In genomic region chr2:48705103-48705804, GRCm38 (mm10) we compare ENCODE assay signal across 15 mouse cellular contexts.
DNase-seq lines count a peak whose midpoint lies in the region; ATAC-seq and TF ChIP-seq lines count a peak whose summit lies in the region.
"Had no signal": no experiment of that assay in that cellular context is flagged by ENCODE, and none has a peak within 500 bp of the region (broad histone marks: within the 10 kb centered on the region; RNA-seq: fewer than 3 reads in every experiment).

No protein-coding gene starts in this region.

- ATAC-seq in kidney, postnatal 0 days (replicated peaks; ENCODE audit: low FRiP score, low read depth): peak; percentile 72; the same call in 1 of the 2 replicates
- ATAC-seq in midbrain, embryonic 16.5 days: no peak
- ATAC-seq in monocyte, adult 5-6 weeks (replicated peaks; ENCODE audit: insufficient number of reproducible peaks, low FRiP score, low TSS enrichment, poor library complexity, severe bottlenecking): no peak
- ATAC-seq: hindbrain, embryonic 16.5 days; liver, embryonic 12.5 days had no signal

- H3K27me3 ChIP-seq in kidney, postnatal 0 days (ENCODE audit: insufficient read depth, low read length): no peaks in the 10 kb centered on the region
- H3K27me3 ChIP-seq in midbrain, embryonic 10.5 days (ENCODE audit: low read depth, poor library complexity, severe bottlenecking): no peaks in the 10 kb centered on the region
- H3K27me3 ChIP-seq in midbrain, embryonic 16.5 days (ENCODE audit: control insufficient read depth, insufficient read depth, low read depth, low read length): no peaks in the 10 kb centered on the region
- H3K27me3 ChIP-seq in myocyte (ENCODE audit: control insufficient read depth, insufficient read depth, insufficient read length): no peaks in the 10 kb centered on the region
- H3K27me3 ChIP-seq: liver, embryonic 12.5 days had no signal

- peak; percentile 36 for DNase-seq in embryo, embryonic 10 days (ENCODE audit: low spot score)
- DNase-seq in embryo, embryonic 9.5 days (ENCODE audit: extremely low spot score): no peak
- peak; percentile 88 for DNase-seq in kidney, postnatal 0 days (ENCODE audit: low spot score)
- DNase-seq in kidney, adult 9 months: no peak
- DNase-seq in midbrain, embryonic 10.5 days (ENCODE audit: low spot score): no peak
- DNase-seq: adrenal gland, postnatal 25 days; cerebellum, adult 9-10 months; gastrocnemius, postnatal 36 days; heart, postnatal 14 days had no signal

- TF ChIP-seq CTCF in kidney, postnatal 0 days (IDR thresholded peaks at IDR 0.05; ENCODE audit: low read depth): no peak

- no peak overlapping the region for H3K4me3 ChIP-seq in kidney, postnatal 0 days (replicated peaks; ENCODE audit: low read depth, low read length)
- no peak overlapping the region for H3K4me3 ChIP-seq in midbrain, embryonic 10.5 days
- H3K4me3 ChIP-seq in midbrain, embryonic 16.5 days (ENCODE audit: low read depth, low read length): no peak overlapping the region
- H3K4me3 ChIP-seq in myocyte: no peak overlapping the region
- H3K4me3 ChIP-seq: heart, embryonic 10.5 days; liver, embryonic 12.5 days had no signal

- TF ChIP-seq POLR2A in myocyte (IDR thresholded peaks at IDR 0.05; ENCODE audit: insufficient read length, low read depth): no peak

- H3K4me2 ChIP-seq in kidney, postnatal 0 days (ENCODE audit: low read length): 0 out of 2 replicates have a peak overlapping the region, but pooled peaks have one; percentile 16
- H3K4me2 ChIP-seq in midbrain, embryonic 16.5 days (ENCODE audit: low read length): no peak overlapping the region
- peak overlapping the region; percentile 28 for H3K4me2 ChIP-seq in myocyte (ENCODE audit: low read depth)
- H3K4me2 ChIP-seq: liver, embryonic 12.5 days had no signal

- 23% methylated on average over 12 of the region's 12 CpGs for WGBS in kidney, postnatal 0 days
- WGBS in midbrain, embryonic 10.5 days: 73% methylated on average over 12 of the region's 12 CpGs
- 63% methylated on average over 12 of the region's 12 CpGs for WGBS in midbrain, embryonic 16.5 days

- H3K79me2 ChIP-seq in myocyte (ENCODE audit: control insufficient read depth, insufficient read depth): no peaks in the 10 kb centered on the region

- no peaks in the 10 kb centered on the region for H3K36me3 ChIP-seq in kidney, postnatal 0 days (ENCODE audit: insufficient read depth, low read length)
- no peaks in the 10 kb centered on the region for H3K36me3 ChIP-seq in midbrain, embryonic 10.5 days
- no peaks in the 10 kb centered on the region for H3K36me3 ChIP-seq in midbrain, embryonic 16.5 days (ENCODE audit: control insufficient read depth, insufficient read depth, low read length)
- H3K36me3 ChIP-seq in myocyte (ENCODE audit: control insufficient read depth, insufficient read depth): no peaks in the 10 kb centered on the region
- H3K36me3 ChIP-seq: heart, embryonic 10.5 days; liver, embryonic 12.5 days had no signal

- H3K9ac ChIP-seq in kidney, postnatal 0 days (ENCODE audit: low read depth, low read length): no peak overlapping the region
- H3K9ac ChIP-seq in midbrain, embryonic 16.5 days (ENCODE audit: low read depth, low read length): no peak overlapping the region
- H3K9ac ChIP-seq: liver, embryonic 12.5 days had no signal

- H3ac ChIP-seq in myocyte (ENCODE audit: control insufficient read depth, insufficient read length): no peak overlapping the region

- no peaks in the 10 kb centered on the region for H3K9me3 ChIP-seq in kidney, postnatal 0 days (replicated peaks; ENCODE audit: low read length)
- H3K9me3 ChIP-seq in midbrain, embryonic 10.5 days (replicated peaks): no peaks in the 10 kb centered on the region
- H3K9me3 ChIP-seq in midbrain, embryonic 16.5 days (replicated peaks; ENCODE audit: control insufficient read depth, low read length, poor library complexity, severe bottlenecking): no peaks in the 10 kb centered on the region
- H3K9me3 ChIP-seq: heart, embryonic 10.5 days; liver, embryonic 12.5 days had no signal

- no peak overlapping the region for H3K27ac ChIP-seq in kidney, postnatal 0 days
- H3K27ac ChIP-seq in midbrain, embryonic 10.5 days (replicated peaks): 0 out of 2 replicates have a peak overlapping the region, but pooled peaks have one; percentile 23
- H3K27ac ChIP-seq in midbrain, embryonic 16.5 days (ENCODE audit: low read length): no peak overlapping the region
- H3K27ac ChIP-seq: heart, embryonic 10.5 days; liver, embryonic 12.5 days had no signal

- no peaks in the 10 kb centered on the region for H3K4me1 ChIP-seq in kidney, postnatal 0 days (replicated peaks; ENCODE audit: insufficient read depth, low read length)
- H3K4me1 ChIP-seq in midbrain, embryonic 10.5 days: peaks cover 21% of the 10 kb centered on the region
- no peaks in the 10 kb centered on the region for H3K4me1 ChIP-seq in midbrain, embryonic 16.5 days (ENCODE audit: control insufficient read depth, insufficient read depth, low read length)
- H3K4me1 ChIP-seq: liver, embryonic 12.5 days had no signal

TF ChIP-seq in myocyte, 11 proteins besides CTCF, POLR2A, EP300 and RAD21:
- peak in 2 of 3 experiments; percentile 54 to 67 for TF ChIP-seq MYOD1 (IDR thresholded peaks at IDR 0.05; ENCODE audit: control insufficient read depth in 1 of 3, insufficient read length in 2 of 3, low read depth in 2 of 3)
- no peak for TF ChIP-seq E2F4 (IDR thresholded peaks at IDR 0.05; ENCODE audit: insufficient read depth)
- peak in 1 of 3 experiments; percentile 16 for TF ChIP-seq MYOG (IDR thresholded peaks at IDR 0.05; ENCODE audit: control insufficient read depth in 1 of 3, insufficient read depth in 1 of 3, insufficient read length in 2 of 3, low read depth in 2 of 3)
- TF ChIP-seq SRF (IDR thresholded peaks at IDR 0.05; ENCODE audit: control insufficient read depth, insufficient read length, low read depth): no peak
TF ChIP-seq in myocyte: peak in this region for 2.

Comparison
In these comparisons a context has a peak if more than half of its experiments do, and no peak if none do; other contexts are left out.
1. DNase-seq: peak in embryo, embryonic 10 days (single experiment) and kidney, postnatal 0 days (single experiment); none in embryo, embryonic 9.5 days (single experiment), kidney, adult 9 months (single experiment) and midbrain, embryonic 10.5 days (single experiment).